Comparison of ENCODE assay signal across 8 mouse cellular contexts in the genomic region with DNA sequence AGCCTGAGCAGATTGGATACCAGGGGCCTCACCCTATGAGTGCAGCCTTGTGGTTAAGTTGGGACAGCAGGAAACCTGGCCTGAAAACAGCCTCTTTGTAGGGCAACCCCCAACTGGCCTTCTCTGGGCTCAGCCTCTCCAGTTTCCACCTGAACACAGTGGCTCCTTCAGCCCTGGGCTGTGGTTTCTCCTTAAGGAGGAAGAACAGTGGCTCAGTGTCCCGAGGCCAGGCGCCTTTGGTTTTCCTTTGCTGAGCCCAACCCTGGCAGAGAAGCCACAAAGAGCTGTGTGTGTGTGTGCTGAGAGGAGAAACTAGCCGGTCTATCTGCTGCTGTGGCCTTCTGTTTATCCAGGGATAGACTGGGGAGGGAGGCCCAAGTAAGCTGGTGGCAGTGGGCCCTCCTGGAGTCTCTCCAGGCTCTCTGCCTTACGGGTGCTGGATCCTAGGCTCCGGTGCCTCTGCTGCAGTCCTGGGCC. TPM values are rescaled to one million over a fixed set of nuclear protein-coding genes. Genes with fewer than 3 reads are reported as not detected.
DNase-seq lines count a peak whose midpoint lies in the region; ATAC-seq and TF ChIP-seq lines count a peak whose summit lies in the region.

No protein-coding gene starts in this region.

- no peaks in the 10 kb centered on the region for H3K36me3 ChIP-seq in lung, embryonic 15.5 days
- H3K36me3 ChIP-seq in midbrain, embryonic 15.5 days (replicated peaks), result no peaks in the 10 kb centered on the region
- H3K36me3 ChIP-seq in kidney, adult 2 months (ENCODE audit: control insufficient read depth, insufficient read depth, low read length), result no peaks in the 10 kb centered on the region

- H3K27ac ChIP-seq in lung, embryonic 15.5 days, result peak overlapping the region; percentile 65
- 0 out of 2 replicates have a peak overlapping the region, but pooled peaks have one; percentile 4 for H3K27ac ChIP-seq in cortical plate, adult 2 months (ENCODE audit: insufficient read depth, low read length)
- peak overlapping the region; percentile 31; the same call in 1 of the 2 replicates for H3K27ac ChIP-seq in midbrain, embryonic 15.5 days
- H3K27ac ChIP-seq in kidney, adult 2 months (ENCODE audit: insufficient read depth, low read depth, low read length), result no peak overlapping the region

- H3K4me2 ChIP-seq in lung, embryonic 15.5 days, result no peak overlapping the region
- H3K4me2 ChIP-seq in midbrain, embryonic 15.5 days, result no peak overlapping the region

- peak; percentile 24; the same call in 1 of the 2 replicates for ATAC-seq in lung, embryonic 15.5 days (ENCODE audit: borderline replicate concordance, extremely low read depth, low FRiP score, low TSS enrichment)
- peak; percentile 17; the same call in 1 of the 2 replicates for ATAC-seq in granulocyte monocyte progenitor cell, adult 5-6 weeks (replicated peaks; ENCODE audit: poor library complexity, severe bottlenecking)
- ATAC-seq in midbrain, embryonic 15.5 days (replicated peaks), result no peak

- no peak for TF ChIP-seq POLR2A in cortical plate, adult 2 months (IDR thresholded peaks at IDR 0.05; ENCODE audit: extremely low read depth, insufficient read depth, low read length)
- TF ChIP-seq POLR2A in kidney, adult 2 months (IDR thresholded peaks at IDR 0.05; ENCODE audit: low read depth, low read length), result no peak

- no peaks in the 10 kb centered on the region for H3K27me3 ChIP-seq in lung, embryonic 15.5 days
- H3K27me3 ChIP-seq in midbrain, embryonic 15.5 days (replicated peaks), result no peaks in the 10 kb centered on the region
- H3K27me3 ChIP-seq in kidney, adult 2 months (replicated peaks; ENCODE audit: control insufficient read depth, insufficient read depth, low read length), result no peaks in the 10 kb centered on the region

- no peak overlapping the region for H3K4me3 ChIP-seq in lung, embryonic 15.5 days
- H3K4me3 ChIP-seq in cortical plate, adult 2 months (ENCODE audit: insufficient read depth, low read length), result no peak overlapping the region
- no peak overlapping the region for H3K4me3 ChIP-seq in midbrain, embryonic 15.5 days
- no peak overlapping the region for H3K4me3 ChIP-seq in kidney, adult 2 months (ENCODE audit: insufficient read depth, low read depth, low read length)

- DNase-seq in lung, postnatal 14 days, result no peak
- no peak for DNase-seq in T-cell, adult 2 months (ENCODE audit: low spot score)
- no peak for DNase-seq in kidney, adult 2 months
- DNase-seq in heart, adult 11 months, result no peak

- 0 out of 2 replicates have a peak, but pooled peaks cover 9% of the 10 kb centered on the region for H3K4me1 ChIP-seq in lung, embryonic 15.5 days
- H3K4me1 ChIP-seq in cortical plate, adult 2 months (ENCODE audit: control insufficient read depth, insufficient read depth, low read length), result peaks cover 8% of the 10 kb centered on the region
- H3K4me1 ChIP-seq in midbrain, embryonic 15.5 days, result peaks cover 29% of the 10 kb centered on the region
- peaks cover 37% of the 10 kb centered on the region for H3K4me1 ChIP-seq in kidney, adult 2 months (ENCODE audit: control insufficient read depth, insufficient read depth, low read length)

- no peak overlapping the region for H3K9ac ChIP-seq in lung, embryonic 15.5 days
- H3K9ac ChIP-seq in midbrain, embryonic 15.5 days, result no peak overlapping the region

- no peak for TF ChIP-seq CTCF in cortical plate, adult 2 months (IDR thresholded peaks at IDR 0.05; ENCODE audit: extremely low read depth, insufficient read depth, low read length)
- TF ChIP-seq CTCF in kidney, adult 2 months (conservative IDR thresholded peaks at IDR 0.05; ENCODE audit: insufficient read depth, insufficient read length, low read depth, low read length), result no peak

- 41% methylated on average over 5 of the region's 5 CpGs for WGBS in lung, embryonic 15.5 days
- 43% methylated on average over 5 of the region's 5 CpGs for WGBS in midbrain, embryonic 15.5 days
- WGBS in kidney, adult 2 months, result 63% methylated on average over 5 of the region's 5 CpGs

- no peaks in the 10 kb centered on the region for H3K9me3 ChIP-seq in lung, embryonic 15.5 days
- H3K9me3 ChIP-seq in midbrain, embryonic 15.5 days, result no peaks in the 10 kb centered on the region

RNA-seq across cellular contexts. Expression of gene Rab11fip4, which starts 59.4 kb away (rescaled TPM):
- polyA plus RNA-seq in lung, embryonic 15.5 days (2015; fragmentation: Nextera tagmentation; extraction: Ambion mirVana), result 2.2 and 2.4 TPM in 2 replicates
- 135 and 141 TPM in 2 replicates for polyA plus RNA-seq in cortical plate, adult 2 months (2012; rRNA removed)
- total RNA-seq in granulocyte monocyte progenitor cell, adult 5-6 weeks (2014; fragmentation: Nextera tagmentation), result 1.9 and 2.6 TPM in 2 replicates
- total RNA-seq in granulocyte monocyte progenitor cell, adult 5-6 weeks (2017), result 1.9 and 4.7 TPM in 2 replicates
- polyA plus RNA-seq in midbrain, embryonic 15.5 days (2015; fragmentation: Nextera tagmentation; extraction: Ambion mirVana), result 29.5 and 32.9 TPM in 2 replicates
- 40.8 and 48.0 TPM in 2 replicates for polyA plus RNA-seq in kidney, adult 2 months (2012; rRNA removed)
